Mouse (Mus musculus): Measurements from ENCODE around the gene Pitpnc1.
"Not testable (repeated sequence)": the region's sequence is repeated elsewhere in the genome, so short reads cannot be mapped to it uniquely, and the experiment has no call there.

Pitpnc1 gene

DNA sequence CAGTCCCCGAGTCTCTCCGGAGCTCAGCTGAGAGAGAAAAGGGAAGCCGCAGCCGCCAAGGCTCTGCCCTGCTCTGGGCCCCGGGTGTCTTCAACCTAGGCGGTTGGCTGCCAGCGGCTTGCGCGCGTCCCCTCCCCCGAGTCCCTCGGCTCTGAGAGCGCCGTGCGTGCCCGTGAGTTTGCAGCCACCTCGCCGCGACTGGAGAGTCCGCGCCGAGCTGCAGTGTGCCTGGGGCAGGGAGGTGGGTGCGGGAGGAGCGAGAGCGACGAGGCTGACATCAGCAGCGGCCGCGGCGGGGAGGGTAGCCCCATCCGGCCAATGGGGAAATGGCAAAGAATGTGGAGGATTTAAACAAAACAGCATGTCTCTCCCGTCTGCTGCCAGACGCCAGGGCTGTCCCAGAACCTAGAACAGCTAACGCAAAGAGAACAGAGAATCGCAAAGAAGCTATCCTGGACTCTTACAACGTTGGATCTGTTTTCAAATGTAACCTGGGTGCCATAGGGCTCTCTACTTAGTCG lies at the start of gene Pitpnc1:
Gene Pitpnc1 (minus strand): TSS at position 179 of the 521 bp plus-strand sequence.
- DNase-seq: peak; percentile 89

DNA sequence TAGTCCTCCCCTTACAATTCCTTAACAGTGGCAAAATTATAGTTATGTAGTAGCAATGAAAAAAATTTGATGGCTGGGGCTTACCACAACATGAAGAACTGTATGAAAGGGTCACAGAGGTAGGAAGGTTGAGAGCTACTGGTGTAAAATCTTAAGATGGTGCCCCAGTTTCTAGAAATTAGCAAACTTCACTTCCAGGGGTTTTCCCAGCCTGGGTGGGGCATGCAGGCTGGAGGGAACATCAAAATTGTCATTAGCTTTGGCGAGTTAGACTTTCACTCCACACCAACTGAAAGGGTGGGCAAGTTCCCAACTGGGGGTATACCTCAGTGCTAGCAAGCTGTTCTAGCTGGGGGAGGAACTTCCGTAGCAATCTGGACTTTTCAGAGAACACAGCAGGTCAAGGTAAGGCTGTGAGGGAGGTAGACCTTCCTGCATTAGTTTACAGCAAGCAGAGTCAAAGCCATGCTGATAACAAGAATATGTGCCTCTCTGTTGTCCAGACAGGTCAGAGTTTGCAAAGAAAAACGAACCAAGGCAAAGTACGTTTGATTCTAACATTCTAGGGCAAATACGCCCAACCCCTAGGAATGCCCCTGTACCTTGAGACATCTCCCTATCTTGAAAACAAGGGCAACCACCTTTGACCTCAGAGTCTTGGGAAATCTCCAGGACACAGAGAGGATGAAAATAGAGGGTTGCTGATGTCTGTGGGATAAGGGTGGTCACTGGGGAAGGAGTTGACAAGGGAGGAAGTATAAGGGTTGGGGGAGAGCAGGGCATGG lies 48.3 kb upstream of the Pitpnc1 start:
- DNase-seq: no peak

DNA sequence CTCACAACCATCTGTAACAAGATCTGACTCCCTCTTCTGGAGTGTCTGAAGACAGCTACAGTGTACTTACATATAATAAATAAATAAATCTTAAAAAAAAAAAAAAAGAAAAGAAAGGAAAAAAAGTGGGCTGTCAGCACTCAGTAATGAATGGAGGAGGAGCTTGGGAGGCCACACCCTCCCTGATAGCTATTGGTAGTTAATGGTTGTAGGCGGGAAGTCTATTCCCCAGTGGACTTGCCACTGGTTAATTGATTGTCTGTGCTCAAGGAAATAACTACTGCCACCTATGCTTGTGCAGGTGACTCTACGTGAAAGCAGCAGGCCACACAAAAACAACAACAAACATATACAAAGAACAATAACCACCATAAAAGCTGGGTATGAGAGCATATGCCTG lies 45.9 kb upstream of the Pitpnc1 start:
- no peak for DNase-seq

DNA sequence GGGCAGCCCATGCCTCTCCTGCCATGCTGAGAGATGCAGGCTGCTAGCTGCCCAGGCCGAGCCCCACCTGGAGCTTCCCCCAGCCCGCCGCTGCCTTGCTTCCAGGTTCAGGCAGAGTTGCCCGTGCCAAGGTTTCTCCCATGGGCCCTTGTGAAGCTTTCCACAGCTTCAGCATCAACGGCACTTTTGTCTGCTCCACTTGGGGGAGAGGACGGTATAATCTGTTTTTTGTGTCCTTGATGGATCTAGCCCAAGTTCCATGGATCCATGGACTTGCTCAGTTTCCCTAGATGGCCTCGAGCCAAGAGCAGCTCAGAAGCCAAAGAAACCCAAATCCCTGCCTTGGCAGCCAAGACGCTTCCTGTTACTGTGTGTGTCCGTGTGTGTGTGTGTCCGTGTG lies 42.5 kb upstream of the Pitpnc1 start:
- no peak for DNase-seq

DNA sequence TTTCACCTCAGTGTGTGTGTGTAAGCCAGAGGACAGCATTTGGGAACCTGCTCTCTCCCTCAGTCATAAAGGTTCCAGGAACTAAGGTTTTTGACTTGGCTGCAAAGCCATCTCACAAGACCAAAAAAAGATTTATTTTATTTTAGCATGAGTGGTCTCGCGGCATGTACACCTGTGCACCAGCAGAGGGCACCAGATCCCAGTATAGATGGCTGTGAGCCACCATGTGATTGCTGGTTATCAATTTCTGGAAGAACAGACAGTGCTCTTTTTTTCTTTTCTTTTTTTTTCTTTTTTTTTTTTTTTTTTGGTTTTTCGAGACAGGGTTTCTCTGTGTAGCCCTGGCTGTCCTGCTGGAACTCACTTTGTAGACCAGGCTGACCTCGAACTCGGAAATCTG lies 41.5 kb upstream of the Pitpnc1 start:
- peak; percentile 60 for DNase-seq

DNA sequence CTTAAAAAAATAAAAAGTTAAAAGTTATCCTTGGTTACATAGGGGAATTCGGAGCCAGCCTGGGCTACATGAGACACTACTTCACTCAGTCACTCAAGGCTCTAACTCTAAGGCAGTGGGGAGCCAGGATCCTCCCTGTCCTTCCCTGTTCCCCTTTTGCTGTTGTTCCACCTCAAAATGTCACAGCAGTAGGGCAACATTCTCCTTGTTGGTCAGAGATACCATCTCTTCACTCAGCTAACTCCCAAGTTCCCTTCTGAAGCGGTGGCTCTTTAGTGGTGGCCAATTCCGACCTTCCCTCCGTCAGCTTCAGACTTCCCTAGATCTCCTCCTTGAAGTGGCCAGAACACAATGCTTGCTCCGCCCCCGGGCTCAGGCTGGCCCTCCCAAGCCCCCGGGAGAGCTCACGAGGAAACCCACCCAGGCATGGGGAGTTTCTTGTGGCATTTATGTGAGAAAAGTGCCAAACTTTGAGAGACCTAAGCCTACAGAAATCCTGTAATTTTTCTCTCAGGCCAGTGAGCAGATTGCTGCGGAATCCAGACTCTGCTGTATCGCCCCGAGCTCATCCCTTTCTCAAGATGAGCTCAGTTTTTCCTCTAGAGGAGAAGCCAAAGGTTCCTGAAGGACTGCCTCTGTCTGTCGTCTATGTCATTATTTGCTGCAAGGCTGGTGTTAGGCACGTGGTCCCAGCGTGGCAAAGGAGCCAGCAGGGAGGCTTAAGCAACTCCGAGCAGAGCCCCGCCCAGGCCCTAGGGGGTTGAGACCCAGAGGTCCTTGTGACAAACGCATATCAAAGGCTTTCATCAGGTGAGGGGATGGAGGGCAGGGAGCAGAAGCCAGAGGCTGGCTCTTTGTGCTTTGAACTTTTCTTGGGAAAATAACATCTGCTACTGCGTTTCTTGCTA lies 40.1 kb upstream of the Pitpnc1 start:
- DNase-seq: no peak

DNA sequence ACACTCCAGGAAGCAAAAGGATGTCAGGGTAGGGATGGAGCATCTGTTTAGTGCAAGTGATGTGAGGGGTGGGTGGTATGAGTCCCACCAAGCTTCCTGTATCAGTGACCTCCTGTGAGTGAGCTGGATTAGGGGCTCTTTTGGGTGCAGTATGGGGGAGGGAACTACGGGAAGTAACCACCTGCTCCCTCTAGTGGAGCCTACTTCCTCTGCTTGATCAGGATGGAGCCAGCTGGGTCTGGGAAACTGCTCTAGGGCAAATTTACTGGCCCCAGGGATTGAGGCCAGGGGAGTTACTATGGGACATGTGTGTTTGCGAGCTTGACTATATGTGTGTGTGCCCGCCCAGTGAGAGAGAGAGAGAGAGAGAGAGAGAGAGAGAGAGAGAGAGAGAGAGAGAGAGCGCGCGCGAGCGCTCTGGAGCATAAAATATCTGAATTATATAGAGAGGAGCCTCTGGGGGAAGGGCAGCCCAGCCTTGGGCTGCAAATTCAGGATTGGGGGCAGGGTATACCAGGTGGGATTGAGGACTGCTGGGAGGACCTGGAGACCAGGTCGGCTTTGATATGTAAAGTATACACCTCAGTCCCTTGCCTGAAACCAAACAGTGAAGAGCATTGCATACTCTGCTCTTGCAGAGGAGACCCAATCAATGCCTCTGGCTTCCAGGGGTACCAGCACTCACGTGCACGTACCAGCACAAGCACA lies 39.3 kb upstream of the Pitpnc1 start:
- no peak for DNase-seq

DNA sequence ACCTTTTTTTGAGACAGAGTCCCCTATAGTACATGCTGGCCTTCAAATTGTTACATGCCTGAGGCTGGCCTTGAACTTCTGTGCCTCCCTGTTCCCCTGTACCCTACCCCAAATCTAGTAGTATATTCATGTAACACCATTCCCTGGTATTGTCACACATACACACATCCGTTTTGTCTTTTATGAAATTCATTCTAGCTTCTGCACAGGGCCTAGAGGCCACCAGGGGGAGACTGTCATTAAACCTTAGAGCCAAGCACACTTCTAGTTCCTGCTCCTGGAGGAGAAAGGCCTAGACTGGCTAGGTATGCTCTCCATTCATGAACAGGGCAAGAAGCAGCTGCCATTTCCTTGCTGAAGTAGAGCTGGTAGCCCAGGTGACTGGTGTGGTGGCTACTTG lies 35.8 kb upstream of the Pitpnc1 start:
- DNase-seq: no peak

DNA sequence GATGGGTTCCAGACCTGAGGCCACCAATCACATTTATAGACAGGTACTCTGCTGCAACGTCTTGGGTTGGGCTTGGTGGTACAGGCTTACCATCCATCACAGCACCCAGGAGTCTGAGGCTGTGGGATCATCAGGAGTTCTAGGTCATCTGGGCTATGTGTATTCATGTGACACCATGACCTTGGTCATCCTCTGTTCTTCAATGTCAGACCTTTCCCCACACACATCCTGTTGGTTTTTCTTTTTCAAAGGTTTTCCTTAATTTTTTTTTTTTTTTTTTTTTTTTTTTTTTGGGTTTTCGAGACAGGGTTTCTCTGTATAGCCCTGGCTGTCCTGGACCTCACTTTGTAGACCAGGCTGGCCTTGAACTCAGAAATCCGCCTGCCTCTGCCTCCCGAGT lies 33.9 kb upstream of the Pitpnc1 start:
- DNase-seq: not testable (repeated sequence)

DNA sequence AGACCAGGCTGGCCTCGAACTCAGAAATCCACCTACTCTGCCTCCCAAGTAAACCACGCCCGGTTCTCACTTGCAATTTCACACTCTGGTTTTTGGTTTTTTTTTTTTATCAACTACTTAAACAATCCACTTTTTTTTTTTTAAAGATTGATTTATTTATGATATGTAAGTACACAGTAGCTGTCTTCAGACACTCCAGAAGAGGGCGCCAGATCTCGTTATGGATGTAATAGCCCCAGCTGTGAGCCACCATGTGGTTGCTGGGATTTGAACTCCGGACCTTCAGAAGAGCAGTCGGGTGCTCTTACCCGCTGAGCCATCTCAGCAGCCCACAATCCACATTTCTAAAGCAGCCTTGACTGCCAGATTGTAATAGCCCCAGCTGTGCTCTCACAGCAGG lies 32.3 kb upstream of the Pitpnc1 start:
- DNase-seq: no peak

DNA sequence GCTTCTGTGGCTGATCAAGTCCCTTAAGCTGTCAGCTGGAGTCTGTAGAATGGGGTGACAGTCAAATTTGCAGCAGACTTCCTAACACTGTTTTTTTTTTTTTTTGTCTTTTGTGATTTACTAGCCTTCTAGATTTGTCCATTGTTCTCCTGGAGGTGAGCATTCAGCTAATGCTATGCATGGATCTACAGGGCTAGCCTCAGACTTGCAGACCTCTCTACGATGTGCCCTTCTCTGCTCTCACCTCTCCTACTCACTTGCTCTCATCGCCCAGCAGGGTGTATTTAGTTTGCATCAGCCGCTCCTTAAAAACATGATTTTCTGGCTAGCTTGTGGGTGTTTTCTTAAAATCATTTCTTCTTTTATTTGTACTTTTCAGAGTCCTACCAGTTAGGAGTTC lies 13.8 kb upstream of the Pitpnc1 start:
- no peak for DNase-seq

DNA sequence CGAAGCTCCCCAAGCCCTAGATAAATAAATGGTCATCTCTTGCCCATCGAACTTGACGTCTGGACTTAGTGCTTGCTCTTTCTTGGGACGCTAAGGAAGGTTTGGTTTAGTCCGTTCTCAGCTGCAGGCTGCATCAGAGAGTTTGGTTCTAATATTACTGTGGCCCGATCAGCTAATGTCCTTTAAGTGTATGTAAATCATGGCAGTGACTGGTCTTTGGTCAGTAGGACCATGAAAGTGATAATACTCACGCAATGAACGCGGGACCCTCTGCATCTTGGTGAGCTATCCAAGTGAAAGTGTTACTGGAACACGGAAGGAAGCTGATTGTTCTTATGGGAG lies 9.3 kb upstream of the Pitpnc1 start:
- no peak for DNase-seq

DNA sequence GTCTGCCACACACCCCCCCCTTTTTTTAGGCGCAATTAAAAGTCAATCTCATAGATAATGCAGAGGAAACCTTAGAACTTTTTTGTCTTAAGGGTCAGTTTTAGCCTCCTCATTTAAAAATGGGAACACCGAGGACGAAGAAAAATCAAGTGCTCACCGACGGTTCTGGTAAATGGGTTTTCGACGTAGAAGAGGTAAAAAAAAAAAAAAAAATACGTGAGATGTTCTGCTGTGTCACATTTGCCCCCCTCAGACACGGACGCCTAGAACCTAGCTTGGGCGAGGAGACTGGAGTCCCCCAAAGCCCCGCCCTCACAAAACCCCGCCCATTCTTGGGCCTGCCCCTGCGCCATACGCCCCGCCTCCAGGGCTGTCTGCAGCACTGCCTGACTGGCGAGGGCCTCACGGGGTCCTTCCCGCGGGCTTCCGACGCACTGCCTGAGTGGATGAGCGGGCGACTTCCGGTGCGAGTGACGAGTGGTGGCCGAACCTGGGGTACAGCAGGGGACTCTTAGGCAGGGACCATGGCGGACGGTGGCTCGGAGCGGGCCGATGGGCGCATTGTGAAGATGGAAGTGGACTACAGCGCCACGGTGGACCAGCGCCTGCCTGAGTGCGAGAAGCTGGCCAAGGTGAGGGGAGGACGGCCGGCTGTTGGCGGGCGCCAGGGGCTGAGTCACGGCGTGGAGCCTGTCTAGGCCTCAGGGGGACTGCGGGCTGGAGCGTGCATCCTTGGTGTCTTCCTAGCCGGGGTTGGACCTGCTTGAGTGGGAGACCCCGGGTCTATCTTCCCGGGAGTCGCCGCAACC lies 8.8 kb upstream of the Pitpnc1 start, which contains the start of gene Psmd12:
Gene Psmd12 (plus strand): TSS at position 432 of the 809 bp plus-strand sequence.
- DNase-seq: peak; percentile 93

DNA sequence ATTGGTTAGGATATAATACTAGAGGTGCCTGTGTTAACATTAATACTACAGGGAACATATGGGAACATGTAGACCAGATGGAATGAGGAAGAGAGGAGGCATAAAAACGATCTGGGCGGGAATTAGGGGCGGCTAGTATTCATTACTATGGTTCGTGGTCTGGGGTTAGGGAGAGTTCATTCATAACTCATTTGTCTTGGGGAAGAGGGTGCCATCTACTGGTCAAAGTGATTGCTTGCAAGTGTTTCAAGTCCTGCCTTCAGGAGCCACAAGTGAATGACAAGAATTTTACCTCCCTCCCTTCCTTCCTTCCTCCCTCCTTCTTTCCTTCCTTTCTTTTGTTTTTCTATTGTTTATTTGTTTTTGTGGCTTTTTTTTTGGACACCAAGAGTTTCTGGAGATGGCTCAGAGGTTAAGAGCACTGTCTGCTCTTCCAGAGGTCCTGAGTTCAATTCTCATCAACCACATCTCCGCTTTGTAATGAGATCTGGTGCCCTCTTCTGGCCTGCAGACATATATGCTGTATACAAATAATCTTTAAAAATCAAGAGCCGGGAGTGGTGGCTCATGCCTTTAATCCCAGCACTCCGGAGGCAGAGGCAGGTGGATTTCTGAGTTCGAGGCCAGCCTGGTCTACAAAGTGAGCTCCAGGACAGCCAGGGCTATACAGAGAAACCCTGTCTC lies 2.8 kb upstream of the Pitpnc1 start:
- peak; percentile 86 for DNase-seq

DNA sequence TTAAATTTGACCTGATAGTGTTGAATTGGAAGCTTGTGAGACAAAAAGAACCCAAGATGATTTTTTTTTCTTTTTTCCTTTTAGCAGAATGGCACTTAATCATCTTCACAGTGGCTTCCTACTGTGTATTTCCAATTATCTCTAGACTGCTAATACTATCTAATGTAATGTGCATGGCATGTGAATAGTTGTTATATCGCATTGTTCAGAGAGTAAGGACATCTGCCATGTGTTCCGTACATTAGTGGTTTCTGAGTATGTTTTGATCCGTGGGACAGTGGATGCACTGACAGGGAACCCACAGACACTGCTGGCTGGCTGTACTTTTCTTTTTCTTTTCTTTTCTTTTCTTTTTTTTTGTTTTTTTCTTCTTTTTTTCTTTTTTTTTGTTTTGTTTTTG lies 1.8 kb upstream of the Pitpnc1 start:
- DNase-seq: no peak

DNA sequence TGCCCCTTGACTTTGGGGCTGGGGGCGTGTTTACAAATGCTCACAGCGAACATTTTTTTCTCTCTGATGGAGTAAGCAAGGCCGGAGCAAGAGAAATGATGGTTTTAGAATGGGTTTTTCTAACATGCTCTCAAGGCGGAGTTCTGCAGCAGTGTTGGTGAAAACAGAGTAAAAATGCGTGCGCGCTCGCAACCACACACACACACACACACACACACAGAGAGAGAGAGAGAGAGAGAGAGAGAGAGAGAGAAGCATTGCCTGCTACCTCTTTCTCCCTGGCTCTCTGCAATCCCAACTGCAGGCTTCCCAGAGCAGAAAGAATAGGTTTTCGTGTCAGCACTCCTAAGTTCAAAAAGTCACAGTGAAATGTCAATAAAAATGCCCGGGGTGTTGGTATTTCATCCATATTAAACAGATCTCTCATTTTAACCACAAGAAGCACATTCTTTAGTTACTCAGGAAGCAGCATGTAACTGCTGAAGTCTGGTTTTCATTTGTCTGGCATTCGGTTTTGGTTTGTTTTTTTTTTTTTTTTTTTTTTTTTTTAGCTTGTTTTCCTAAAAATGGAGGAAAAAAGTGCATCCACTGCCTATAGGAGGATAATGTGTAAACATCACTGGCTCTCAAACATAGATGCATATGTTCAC lies 697 bp upstream of the Pitpnc1 start:
- no peak for DNase-seq

DNA sequence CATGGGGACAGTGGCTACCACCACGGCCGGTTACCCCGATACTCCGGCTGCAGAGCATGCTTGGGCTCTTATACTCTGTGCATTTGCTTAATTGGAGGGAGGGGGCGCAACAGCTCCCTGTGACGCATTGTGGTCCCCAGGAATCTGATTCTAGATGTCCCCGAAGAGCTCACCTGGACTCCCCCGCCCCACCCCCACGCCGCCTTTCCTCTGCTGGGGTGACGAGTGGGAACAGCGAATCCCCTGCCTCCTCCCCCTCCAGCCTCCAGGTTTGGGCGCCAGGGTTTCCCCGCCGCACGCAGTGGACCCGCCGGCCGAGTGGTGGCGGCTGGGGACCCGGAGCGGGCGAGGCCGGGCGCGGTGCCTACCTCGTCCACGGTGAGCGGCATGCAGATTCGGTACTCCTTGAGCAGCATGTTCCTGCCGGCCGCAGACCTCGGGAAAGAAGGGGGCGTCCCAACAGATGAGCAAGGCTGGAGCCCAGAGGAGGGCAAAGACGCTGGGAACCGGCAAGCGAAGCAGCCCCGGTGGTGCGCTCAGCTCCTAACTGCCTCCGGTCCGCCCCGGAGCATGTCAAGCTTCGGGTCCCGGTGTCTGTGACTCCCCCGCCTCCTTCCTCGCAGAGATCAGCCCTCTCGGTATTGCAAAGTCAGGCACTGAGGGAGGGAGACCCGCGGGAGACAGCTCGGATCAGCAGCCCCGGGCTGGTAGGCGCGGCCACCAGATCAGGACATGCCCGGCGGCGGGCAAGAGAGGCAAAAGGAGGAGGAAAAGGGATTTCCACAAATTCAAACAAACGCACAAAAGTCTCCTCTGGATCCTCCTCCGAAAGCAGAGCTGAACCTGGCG lies 752 bp downstream of the Pitpnc1 start:
- peak; percentile 68 for DNase-seq

DNA sequence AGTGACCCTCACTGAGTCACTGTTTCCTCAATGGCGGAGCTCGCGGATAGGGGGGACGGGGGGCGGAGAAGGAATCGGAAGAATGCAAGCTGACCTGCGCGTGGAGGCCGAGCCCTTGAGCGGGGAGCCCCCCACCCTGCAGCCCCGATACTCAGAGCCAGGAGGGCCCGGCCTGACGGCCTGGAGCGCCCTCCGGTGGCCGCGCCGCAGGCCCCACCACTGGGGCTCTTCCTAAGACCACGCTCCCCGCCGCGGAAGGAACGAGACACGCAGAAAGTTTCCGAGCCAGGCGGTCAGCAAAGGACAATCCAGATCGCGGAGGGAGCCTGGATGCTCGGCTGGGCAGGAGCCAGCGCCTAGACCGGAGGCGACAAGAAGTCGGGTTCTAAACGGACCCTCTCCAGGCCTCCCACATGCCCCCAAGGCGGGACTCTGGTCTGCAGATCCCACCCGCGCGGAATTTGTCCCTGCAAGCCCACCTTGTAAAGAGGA lies 1.4 kb downstream of the Pitpnc1 start:
- DNase-seq: peak; percentile 76

DNA sequence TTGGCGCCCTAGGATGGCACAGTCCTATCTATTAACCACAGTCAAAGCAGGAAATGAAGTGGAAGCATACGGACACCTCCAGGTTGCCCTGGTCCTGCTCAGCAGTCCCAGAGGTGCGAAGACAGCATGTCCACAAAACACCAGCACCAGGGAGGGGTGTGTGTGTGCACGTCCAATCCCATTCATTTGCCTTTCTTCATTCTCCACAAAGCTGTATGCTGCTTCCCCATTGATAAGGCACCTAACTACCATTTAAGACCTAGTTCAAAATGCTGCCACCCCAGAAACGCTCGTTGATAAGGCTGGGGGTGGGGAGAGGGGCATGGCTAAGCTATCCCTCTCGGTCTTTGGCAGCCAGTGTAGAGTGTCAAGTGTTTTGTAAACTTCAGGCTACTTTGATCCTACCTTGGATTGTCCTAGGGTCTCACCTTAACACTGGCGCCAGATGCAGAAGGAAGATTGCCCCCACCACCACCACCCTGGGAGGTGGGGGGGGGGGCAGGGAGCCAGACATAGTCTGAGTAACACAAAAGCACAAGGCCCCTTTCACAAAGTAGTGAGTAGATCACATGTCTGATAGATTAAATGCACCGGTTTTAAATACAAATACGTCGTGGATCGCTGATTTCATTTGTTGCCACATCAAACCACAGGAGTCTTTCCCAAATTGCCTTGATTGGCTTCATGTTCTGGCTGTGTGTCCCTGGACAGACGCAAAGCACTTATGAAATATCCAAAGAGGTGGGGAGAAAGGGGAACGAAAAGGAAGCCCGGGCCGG lies 2.1 kb downstream of the Pitpnc1 start:
- peak; percentile 42 for DNase-seq

Data from cerebellum, adult 9-10 months (tissue).